Mouse (Mus musculus): ENCODE measurements around the gene Ube2d2b.

Gene Ube2d2b

GRCm38 (mm10) chr5:107829998-107830560 is at the start of gene Ube2d2b:
Gene Ube2d2b (plus strand): TSS chr5:107830099.
- DNase-seq, result no peak

- no peak for DNase-seq
These were observed 47.5 kb upstream of the Ube2d2b start for GRCm38 (mm10) chr5:107782360-107782759.

GRCm38 (mm10) chr5:107787682-107788443 is 42.0 kb upstream of the Ube2d2b start:
- no peak for DNase-seq

GRCm38 (mm10) chr5:107789492-107789891 is 40.4 kb upstream of the Ube2d2b start:
- DNase-seq, result no peak

- DNase-seq, result no peak
These were observed 37.9 kb upstream of the Ube2d2b start for GRCm38 (mm10) chr5:107791966-107792365.

- peak; percentile 49 for DNase-seq
These were observed 37.4 kb upstream of the Ube2d2b start for GRCm38 (mm10) chr5:107792516-107792915.

GRCm38 (mm10) chr5:107793258-107793657 is 36.6 kb upstream of the Ube2d2b start:
- DNase-seq, result peak; percentile 45

- DNase-seq, result no peak
These were observed 36.0 kb upstream of the Ube2d2b start for GRCm38 (mm10) chr5:107793927-107794326.

GRCm38 (mm10) chr5:107798290-107798689 is 31.6 kb upstream of the Ube2d2b start:
- DNase-seq, result no peak

GRCm38 (mm10) chr5:107801234-107801633 is 28.7 kb upstream of the Ube2d2b start:
- DNase-seq, result no peak

GRCm38 (mm10) chr5:107802621-107803020 is 27.3 kb upstream of the Ube2d2b start:
- no peak for DNase-seq

GRCm38 (mm10) chr5:107807496-107807895 is 22.4 kb upstream of the Ube2d2b start:
- no peak for DNase-seq

- DNase-seq, result no peak
These were observed 15.2 kb upstream of the Ube2d2b start for GRCm38 (mm10) chr5:107814651-107815050.

GRCm38 (mm10) chr5:107822521-107822920 is 7.4 kb upstream of the Ube2d2b start:
- no peak for DNase-seq

- no peak for DNase-seq
These were observed 1.5 kb downstream of the Ube2d2b start for GRCm38 (mm10) chr5:107831351-107831750.

GRCm38 (mm10) chr5:107834287-107834686 is 4.4 kb downstream of the Ube2d2b start:
- no peak for DNase-seq

- DNase-seq, result no peak
These were observed 9.2 kb downstream of the Ube2d2b start for GRCm38 (mm10) chr5:107838891-107839644.

GRCm38 (mm10) chr5:107840549-107841238 is 10.8 kb downstream of the Ube2d2b start:
- DNase-seq, result no peak

- DNase-seq, result peak; percentile 44
These were observed 17.4 kb downstream of the Ube2d2b start for GRCm38 (mm10) chr5:107847349-107847748.

GRCm38 (mm10) chr5:107847817-107848216 is 17.9 kb downstream of the Ube2d2b start:
- no peak for DNase-seq

GRCm38 (mm10) chr5:107848964-107849363 is 19.1 kb downstream of the Ube2d2b start:
- DNase-seq, result no peak

GRCm38 (mm10) chr5:107853807-107854206 is 23.9 kb downstream of the Ube2d2b start:
- DNase-seq, result peak; percentile 19

GRCm38 (mm10) chr5:107854556-107854955 is 24.7 kb downstream of the Ube2d2b start:
- DNase-seq, result no peak

All from kidney, adult 11 months (tissue).